Mouse (Mus musculus) neural tube, embryonic 12.5 days (tissue): ENCODE data around the gene Slc18a2. TPM values are rescaled to one million over a fixed set of nuclear protein-coding genes. Genes with fewer than 3 reads are reported as not detected.

Experiments used
- ATAC-seq: fragments of 200-750 bp; cut with Nextera tagmentation; 2 replicates; pipeline ENCODE4 v1.8.0; 2017; ENCODE audit warnings: low read depth, mild to moderate bottlenecking, moderate TSS enrichment, moderate library complexity; ENCODE audit not compliant: low FRiP score
- H3K27ac ChIP-seq: fragments of 300-500 bp; sonication (generic); 2 replicates; pipeline ENCODE4 v1.5.1; 2016
- H3K27me3 ChIP-seq: fragments of 300-500 bp; sonication (generic); replicated peaks from 2 replicates; pipeline ENCODE4 v1.6.1; 2016; ENCODE audit warnings: mild to moderate bottlenecking
- H3K36me3 ChIP-seq: fragments of 300-500 bp; sonication (generic); 2 replicates; pipeline ENCODE4 v1.6.1; 2016; ENCODE audit warnings: mild to moderate bottlenecking
- H3K4me1 ChIP-seq: fragments of 300-500 bp; sonication (generic); 2 replicates; pipeline ENCODE4 v1.6.1; 2016
- H3K4me2 ChIP-seq: fragments of 300-500 bp; sonication (generic); replicated peaks from 2 replicates; pipeline ENCODE4 v1.6.1; 2016; ENCODE audit warnings: mild to moderate bottlenecking
- H3K4me3 ChIP-seq: fragments of 300-500 bp; sonication (generic); 2 replicates; pipeline ENCODE4 v1.5.1; 2016
- H3K9ac ChIP-seq: fragments of 300-500 bp; sonication (generic); 2 replicates; pipeline ENCODE4 v1.6.1; 2016; ENCODE audit warnings: mild to moderate bottlenecking
- H3K9me3 ChIP-seq: fragments of 300-500 bp; sonication (generic); 2 replicates; pipeline ENCODE4 v1.6.1; 2016; ENCODE audit warnings: mild to moderate bottlenecking
- WGBS: fragments of 180-500 bp; shearing (Covaris S2); methylation state at CpG from one replicate; pipeline ENCODE4 v1.1.7; 2016; 5-methylcytosine and 5-hydroxymethylcytosine counted together
- polyA plus RNA-seq: library from polyadenylated mRNA; unstranded; fragments of >200 nt; fragmentation: Nextera tagmentation; extraction: Ambion mirVana; gene quantifications from 2 replicates; pipeline ENCODE4 v1.2.1, GENCODE M21; 2016

The Slc18a2 gene
- polyA plus RNA-seq, 1 experiment from 2014 or later, result 11.0 TPM

DNA sequence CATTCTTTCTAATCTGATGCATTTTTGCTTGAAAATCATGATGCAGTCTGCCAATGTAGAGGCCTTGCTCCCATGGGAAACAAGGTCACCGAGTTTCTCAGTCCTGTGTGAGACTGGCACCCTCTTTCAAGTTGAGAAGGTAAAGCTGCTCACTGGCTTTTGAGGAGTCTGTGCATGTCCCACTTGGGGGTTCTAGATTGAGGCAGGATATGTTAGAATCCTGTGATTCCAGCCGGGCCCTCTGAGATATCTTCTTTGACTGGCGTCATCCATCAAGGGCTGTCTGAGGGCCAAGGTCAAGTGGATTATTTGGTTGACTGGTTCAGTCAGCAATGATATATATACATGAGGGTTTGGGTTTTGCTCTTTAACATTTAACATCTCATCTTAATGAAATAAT, 21.3 kb downstream of the Slc18a2 start:
- Histone ChIP-seq H3K4me2 (no peak overlapping the region), H3K9ac (no peak overlapping the region), H3K36me3 (no peaks in the 10 kb centered on the region), H3K4me1 (no peaks in the 10 kb centered on the region), H3K9me3 (no peaks in the 10 kb centered on the region), H3K27me3 (no peaks in the 10 kb centered on the region), H3K27ac (no peak overlapping the region), H3K4me3 (no peak overlapping the region)
- 89% methylated on average over 3 of the region's 3 CpGs for WGBS
- ATAC-seq, result no peak

DNA sequence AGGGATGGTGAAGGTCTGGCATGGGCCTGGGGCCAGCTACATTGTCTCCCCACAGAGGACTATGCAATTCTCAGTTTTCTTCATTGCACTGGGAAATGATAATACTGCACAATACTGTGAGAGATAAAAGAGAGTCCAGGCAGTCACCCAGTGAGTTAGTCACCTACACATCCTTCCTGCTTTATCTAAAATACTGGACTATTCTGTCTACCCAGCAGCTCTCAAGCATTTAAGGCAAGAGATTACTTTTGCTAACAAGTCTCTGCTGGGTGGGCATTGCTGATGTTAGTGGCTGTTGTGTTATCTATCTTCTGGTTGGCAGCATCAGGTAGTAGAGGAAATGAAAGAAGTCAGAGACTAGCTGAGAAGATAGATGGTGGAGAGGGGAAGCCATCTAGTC, 28.3 kb downstream of the Slc18a2 start:
- no peak overlapping the region for H3K9ac ChIP-seq
- no peak for ATAC-seq
- no peak overlapping the region for H3K4me3 ChIP-seq
- no peaks in the 10 kb centered on the region for H3K9me3 ChIP-seq
- H3K4me1 ChIP-seq, result no peaks in the 10 kb centered on the region
- H3K27me3 ChIP-seq, result no peaks in the 10 kb centered on the region
- no peaks in the 10 kb centered on the region for H3K36me3 ChIP-seq
- H3K4me2 ChIP-seq, result no peak overlapping the region
- no peak overlapping the region for H3K27ac ChIP-seq

DNA sequence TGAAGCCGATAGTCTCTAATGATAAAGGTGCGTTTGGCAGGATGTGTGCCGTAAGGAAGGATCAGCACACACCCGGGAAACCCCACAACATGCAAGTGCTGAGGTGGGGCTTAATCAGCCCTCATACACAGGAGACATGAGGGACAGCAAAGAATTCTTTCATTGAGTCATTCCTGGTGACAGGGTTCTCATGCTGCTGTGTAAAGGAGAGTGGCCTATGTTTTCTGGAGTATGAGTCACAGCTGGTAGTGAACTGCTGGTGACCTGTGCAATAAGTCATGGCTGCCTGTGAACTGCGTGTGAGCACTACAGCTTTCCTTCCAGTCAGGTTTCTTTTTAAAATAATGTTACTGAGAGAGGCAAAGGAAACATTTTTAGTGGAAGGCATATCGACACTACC, 29.1 kb downstream of the Slc18a2 start:
- H3K27me3 ChIP-seq, result no peaks in the 10 kb centered on the region
- no peaks in the 10 kb centered on the region for H3K36me3 ChIP-seq
- 89% methylated on average over 6 of the region's 6 CpGs for WGBS
- ATAC-seq, result no peak
- no peak overlapping the region for H3K4me3 ChIP-seq
- H3K9me3 ChIP-seq, result no peaks in the 10 kb centered on the region
- no peak overlapping the region for H3K9ac ChIP-seq
- no peaks in the 10 kb centered on the region for H3K4me1 ChIP-seq
- H3K27ac ChIP-seq, result no peak overlapping the region
- H3K4me2 ChIP-seq, result no peak overlapping the region

DNA sequence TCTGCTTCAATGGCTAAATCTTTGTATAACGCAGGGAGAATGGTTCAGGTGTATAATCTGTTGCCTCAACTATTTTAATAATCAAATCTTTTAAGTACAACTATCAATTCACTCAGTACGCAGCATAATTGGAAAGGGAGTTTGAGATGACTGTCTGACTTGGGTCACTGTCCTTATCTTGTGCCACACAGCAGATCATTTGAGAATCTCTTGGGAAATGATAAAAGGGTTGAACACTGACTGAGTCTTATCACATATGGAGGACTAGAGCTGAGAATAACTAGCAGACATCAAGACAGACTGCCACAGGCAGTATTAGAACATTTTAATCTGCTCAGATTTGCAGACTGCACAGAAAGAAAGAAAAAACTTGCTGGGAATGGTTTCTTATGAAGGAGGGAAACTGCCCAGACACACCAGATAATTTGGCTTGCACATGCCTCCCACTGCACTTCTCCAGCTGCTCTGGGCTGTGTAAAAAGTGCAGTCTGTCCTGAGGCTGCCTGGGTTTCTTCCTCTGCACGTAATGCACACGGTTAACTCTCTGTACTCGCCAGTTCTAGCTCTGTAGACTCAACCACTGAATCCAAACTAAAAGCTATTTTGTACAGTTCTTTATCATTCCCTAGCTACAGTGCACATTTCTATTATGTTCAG, 31.6 kb downstream of the Slc18a2 start:
- no peaks in the 10 kb centered on the region for H3K9me3 ChIP-seq
- H3K4me2 ChIP-seq, result no peak overlapping the region
- no peak for ATAC-seq
- H3K27me3 ChIP-seq, result no peaks in the 10 kb centered on the region
- H3K36me3 ChIP-seq, result no peaks in the 10 kb centered on the region
- no peak overlapping the region for H3K4me3 ChIP-seq
- H3K27ac ChIP-seq, result no peak overlapping the region
- WGBS, result 89% methylated on average over 5 of the region's 5 CpGs
- H3K4me1 ChIP-seq, result no peaks in the 10 kb centered on the region
- H3K9ac ChIP-seq, result no peak overlapping the region

DNA sequence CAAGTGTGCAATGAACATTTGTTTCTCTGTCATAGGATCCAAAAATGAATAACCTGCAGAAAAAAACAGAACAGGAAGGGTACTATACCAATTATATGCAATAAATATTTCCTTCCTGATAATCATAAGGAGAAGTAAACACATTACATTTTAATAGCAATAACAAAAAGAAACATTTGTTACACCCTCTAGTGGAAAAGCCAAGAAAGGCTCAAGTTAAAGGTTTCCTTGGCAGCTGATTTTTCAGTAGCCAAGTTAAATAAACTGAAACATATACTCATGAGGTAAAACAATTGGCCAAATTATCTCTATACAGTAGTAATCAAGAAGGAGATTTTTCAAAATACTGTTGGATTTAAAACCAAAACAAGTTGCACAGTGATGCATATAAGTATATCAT, 54.6 kb downstream of the Slc18a2 start:
- Histone ChIP-seq H3K4me2 (no peak overlapping the region), H3K36me3 (no peaks in the 10 kb centered on the region), H3K27ac (no peak overlapping the region), H3K27me3 (no peaks in the 10 kb centered on the region), H3K4me1 (no peaks in the 10 kb centered on the region), H3K9me3 (no peaks in the 10 kb centered on the region), H3K4me3 (no peak overlapping the region), H3K9ac (no peak overlapping the region)
- ATAC-seq, result no peak

DNA sequence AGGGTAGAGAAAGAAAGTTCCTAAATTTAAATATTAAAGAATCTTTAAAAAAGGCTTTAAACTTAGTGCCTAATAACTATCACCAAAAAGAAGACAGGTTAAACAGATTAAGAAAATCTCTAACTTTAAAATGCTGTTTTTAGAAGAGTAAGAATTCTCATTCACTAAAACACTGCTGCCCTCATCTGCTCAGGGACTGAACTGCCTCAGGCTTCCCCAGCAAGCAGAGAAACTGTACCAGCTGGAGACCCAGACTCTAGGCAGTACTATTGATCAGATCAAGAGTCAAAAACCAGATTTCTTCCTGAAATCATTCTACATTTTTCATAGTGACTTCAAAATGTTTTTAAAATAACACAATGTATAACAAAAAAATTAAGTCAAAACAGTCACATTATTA, 55.9 kb downstream of the Slc18a2 start:
- Histone ChIP-seq H3K4me1 (no peaks in the 10 kb centered on the region), H3K36me3 (no peaks in the 10 kb centered on the region)
- ATAC-seq, result no peak

DNA sequence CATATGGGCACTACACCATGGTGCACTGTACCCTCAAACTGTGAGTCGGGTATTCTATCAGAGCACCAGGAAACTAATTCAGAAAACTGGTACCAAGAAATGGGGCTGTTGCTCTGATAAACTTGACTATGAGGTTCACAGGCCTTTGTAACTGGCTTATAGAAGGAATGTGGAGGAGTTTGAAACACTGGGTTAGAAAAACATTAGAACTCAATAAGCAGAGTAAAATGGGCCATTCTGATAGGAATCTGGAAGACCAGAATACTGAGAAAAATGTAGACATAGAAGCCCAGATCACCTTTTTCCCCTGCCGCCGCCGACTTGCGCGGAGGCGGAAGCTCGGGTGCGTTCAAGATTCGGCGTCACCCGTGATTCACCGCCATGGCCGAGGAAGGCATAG, 61.3 kb downstream of the Slc18a2 start, which contains the start of gene Rps12-ps3:
Gene Rps12-ps3 (plus strand): TSS at position 301 of the 400 bp plus-strand sequence.
- no peak within 1 kb of the TSS for H3K4me2 ChIP-seq
- WGBS, result 98% methylated on average over 14 of the region's 14 CpGs
- H3K36me3 ChIP-seq, result no peaks in the 10 kb centered on the region
- no peak within 1 kb of the TSS for H3K27ac ChIP-seq
- no peaks in the 10 kb centered on the region for H3K27me3 ChIP-seq
- H3K9ac ChIP-seq, result no peak within 1 kb of the TSS
- H3K4me1 ChIP-seq, result no peaks in the 10 kb centered on the region
- no peak for ATAC-seq
- H3K9me3 ChIP-seq, result no peaks in the 10 kb centered on the region
- H3K4me3 ChIP-seq, result no peak within 1 kb of the TSS

More for the DNA sequence above, 55.9 kb downstream of the Slc18a2 start:
- H3K27ac ChIP-seq, result no peak overlapping the region
- H3K9me3 ChIP-seq, result no peaks in the 10 kb centered on the region
- H3K9ac ChIP-seq, result no peak overlapping the region
- no peak overlapping the region for H3K4me3 ChIP-seq
- no peaks in the 10 kb centered on the region for H3K27me3 ChIP-seq
- H3K4me2 ChIP-seq, result no peak overlapping the region

DNA sequence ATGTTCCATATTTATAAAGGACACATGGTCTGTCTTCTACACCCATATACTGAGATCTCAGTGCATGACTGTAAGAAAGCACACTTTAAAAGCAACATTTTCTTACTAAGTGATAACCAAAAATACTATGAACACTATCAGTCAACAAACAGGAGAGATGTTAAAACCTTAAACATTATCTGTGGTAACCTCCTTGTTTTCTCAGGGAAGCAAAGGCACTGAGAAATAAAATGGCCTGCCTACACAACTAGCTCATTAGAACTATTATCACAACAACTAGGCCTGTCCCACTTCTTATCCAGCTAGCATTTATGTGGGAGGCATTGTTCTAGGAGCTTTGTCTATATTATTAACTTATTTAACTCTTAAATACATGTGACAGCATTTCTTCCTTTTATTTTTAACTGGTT, 70.1 kb downstream of the Slc18a2 start:
- Histone ChIP-seq H3K9ac (no peak overlapping the region), H3K27ac (no peak overlapping the region), H3K4me2 (no peak overlapping the region), H3K36me3 (no peaks in the 10 kb centered on the region), H3K27me3 (no peaks in the 10 kb centered on the region), H3K4me3 (no peak overlapping the region), H3K9me3 (no peaks in the 10 kb centered on the region), H3K4me1 (no peaks in the 10 kb centered on the region)
- ATAC-seq, result no peak

DNA sequence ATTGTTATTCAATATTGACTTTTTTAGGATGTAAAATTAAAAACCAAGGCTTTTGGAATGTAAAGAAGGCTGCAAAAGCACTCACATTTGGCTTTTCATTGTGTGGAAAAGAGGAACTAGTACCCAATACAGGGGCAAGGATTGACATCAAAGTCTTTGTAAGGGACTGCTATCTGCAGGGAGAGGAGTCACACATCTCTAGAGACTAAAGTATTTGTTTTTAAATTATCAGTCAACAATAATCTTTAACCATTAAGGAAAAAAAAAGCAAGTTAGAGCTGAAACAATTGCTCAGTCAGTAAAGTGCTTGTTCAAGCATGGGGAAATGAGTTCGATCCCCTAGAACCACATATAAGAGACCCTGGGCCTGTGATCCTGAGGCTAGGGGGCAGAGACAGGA, 76.0 kb downstream of the Slc18a2 start:
- H3K27me3 ChIP-seq, result no peaks in the 10 kb centered on the region
- ATAC-seq, result no peak
- H3K4me3 ChIP-seq, result no peak overlapping the region
- H3K9ac ChIP-seq, result no peak overlapping the region
- no peak overlapping the region for H3K27ac ChIP-seq
- WGBS, result 93% methylated on average over 1 of the region's 1 CpGs
- no peaks in the 10 kb centered on the region for H3K9me3 ChIP-seq
- no peak overlapping the region for H3K4me2 ChIP-seq
- no peaks in the 10 kb centered on the region for H3K36me3 ChIP-seq
- 0 out of 2 replicates have a peak, but pooled peaks cover 6% of the 10 kb centered on the region for H3K4me1 ChIP-seq

DNA sequence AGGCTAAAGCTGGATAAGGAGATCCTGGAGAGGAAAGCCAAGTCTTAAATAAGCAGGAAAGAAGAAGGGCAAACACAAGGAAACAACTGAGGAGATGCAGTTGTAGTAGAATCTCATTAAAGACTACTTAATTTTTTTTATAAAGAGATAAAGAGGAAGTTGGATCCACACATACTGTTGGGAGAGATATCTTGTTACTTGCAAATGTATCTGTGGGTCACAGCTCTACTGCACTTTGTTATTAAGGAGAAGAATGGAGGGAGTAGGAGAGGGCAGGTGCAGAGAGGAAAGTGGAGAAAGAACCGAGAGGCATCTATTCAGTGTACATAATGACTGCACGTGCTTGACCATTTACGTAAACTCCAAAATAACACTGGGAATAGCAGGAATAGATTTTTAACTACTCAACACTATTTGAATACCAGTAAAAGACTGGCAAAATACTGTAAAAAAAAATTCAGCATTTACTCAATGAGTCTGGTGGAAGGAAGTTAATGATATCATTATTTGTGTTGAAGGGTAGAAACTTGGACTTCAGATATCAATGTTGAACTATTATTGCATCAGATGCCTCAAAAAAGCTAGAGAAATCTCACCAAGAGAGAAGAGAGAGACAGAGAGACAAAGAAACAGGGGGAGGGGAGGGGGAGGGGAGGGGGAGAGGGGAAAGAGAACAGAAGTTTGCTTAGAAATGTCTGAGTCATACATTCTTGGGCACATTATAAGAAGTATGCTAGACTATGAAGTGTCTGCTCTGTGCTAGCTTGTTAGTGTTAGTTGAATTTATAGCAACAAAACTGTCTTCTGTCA, 77.4 kb downstream of the Slc18a2 start:
- Histone ChIP-seq H3K9ac (no peak overlapping the region), H3K4me1 (peaks cover 9% of the 10 kb centered on the region), H3K36me3 (no peaks in the 10 kb centered on the region), H3K4me3 (no peak overlapping the region), H3K9me3 (no peaks in the 10 kb centered on the region), H3K27me3 (no peaks in the 10 kb centered on the region), H3K4me2 (no peak overlapping the region), H3K27ac (no peak overlapping the region)
- WGBS, result 85% methylated on average over 3 of the region's 3 CpGs
- no peak for ATAC-seq

DNA sequence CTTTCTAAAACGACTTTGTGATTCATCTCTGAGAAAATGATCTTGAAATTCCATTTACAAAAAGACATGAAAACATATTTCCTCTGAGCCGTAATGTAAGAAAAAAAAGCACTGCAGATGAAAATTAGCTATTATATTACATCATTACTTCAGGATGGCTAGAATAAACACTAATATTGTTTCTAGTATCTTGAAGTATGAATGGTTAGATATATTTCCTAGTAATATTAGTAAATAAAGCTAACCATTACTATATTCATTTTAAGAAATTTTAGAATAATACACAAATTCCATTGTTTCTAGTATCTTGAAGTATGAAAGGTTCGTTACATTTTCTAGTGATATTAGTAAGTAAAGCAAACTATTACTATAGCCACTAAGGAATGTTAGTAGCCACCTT, 79.2 kb downstream of the Slc18a2 start:
- H3K9me3 ChIP-seq, result no peaks in the 10 kb centered on the region
- no peak overlapping the region for H3K27ac ChIP-seq
- no peaks in the 10 kb centered on the region for H3K27me3 ChIP-seq
- 87% methylated on average over 3 of the region's 3 CpGs for WGBS
- H3K4me3 ChIP-seq, result no peak overlapping the region
- no peak overlapping the region for H3K9ac ChIP-seq
- no peak overlapping the region for H3K4me2 ChIP-seq
- no peak for ATAC-seq
- H3K4me1 ChIP-seq, result peaks cover 28% of the 10 kb centered on the region
- H3K36me3 ChIP-seq, result no peaks in the 10 kb centered on the region

DNA sequence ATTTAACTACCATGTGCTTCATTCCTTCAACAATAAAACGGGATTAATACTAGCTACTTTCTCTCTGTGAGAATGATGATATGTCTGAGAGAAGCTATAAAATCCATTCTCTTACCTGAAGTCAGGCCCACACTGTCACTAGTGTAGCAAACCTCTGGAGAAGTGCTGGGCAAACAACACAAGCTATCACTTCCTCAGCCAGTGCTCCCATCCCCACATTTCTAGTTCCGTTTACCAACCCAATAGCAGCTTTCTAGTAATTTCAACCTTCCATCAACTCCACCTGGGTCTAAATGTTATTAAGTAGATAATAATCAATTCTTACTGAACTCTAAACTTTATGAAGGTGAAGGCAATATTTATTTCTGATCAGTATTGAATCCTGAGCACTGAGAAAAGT, 82.3 kb downstream of the Slc18a2 start:
- peak overlapping the region; percentile 21; the same call in 1 of the 2 replicates for H3K4me3 ChIP-seq
- H3K27ac ChIP-seq, result no peak overlapping the region
- H3K9me3 ChIP-seq, result no peaks in the 10 kb centered on the region
- H3K9ac ChIP-seq, result no peak overlapping the region
- ATAC-seq, result no peak
- peak overlapping the region; percentile 100 for H3K4me2 ChIP-seq
- no peaks in the 10 kb centered on the region for H3K27me3 ChIP-seq
- peaks cover 35% of the 10 kb centered on the region for H3K4me1 ChIP-seq
- 46% methylated on average over 2 of the region's 2 CpGs for WGBS
- no peaks in the 10 kb centered on the region for H3K36me3 ChIP-seq

DNA sequence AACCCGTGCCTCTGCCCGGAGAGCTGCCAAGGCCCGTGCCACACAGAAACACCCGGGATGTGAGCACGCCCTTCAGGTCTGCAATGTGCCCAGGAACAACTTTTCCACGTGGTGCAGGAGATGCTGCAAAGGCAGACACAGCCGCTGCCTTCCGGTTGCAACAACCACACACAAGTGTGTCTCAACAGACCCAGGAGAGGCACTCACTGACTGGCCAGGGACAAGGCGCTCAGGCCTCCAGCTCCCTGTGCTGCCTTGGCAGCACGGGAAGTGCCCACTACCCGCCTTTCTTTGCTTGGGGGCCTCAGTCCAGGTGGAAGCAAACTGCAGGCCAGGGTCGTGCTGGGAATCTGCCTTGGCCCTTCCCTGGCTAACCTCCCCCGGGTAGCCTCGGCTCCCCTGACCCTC, 83.6 kb downstream of the Slc18a2 start:
- Histone ChIP-seq H3K4me1 (peaks cover 35% of the 10 kb centered on the region), H3K9me3 (no peaks in the 10 kb centered on the region), H3K36me3 (no peaks in the 10 kb centered on the region), H3K4me2 (peak overlapping the region; percentile 100), H3K4me3 (peak overlapping the region; percentile 89), H3K27ac (no peak overlapping the region), H3K9ac (peak overlapping the region; percentile 89), H3K27me3 (no peaks in the 10 kb centered on the region)
- ATAC-seq, result no peak
- WGBS, result 2% methylated on average over 14 of the region's 14 CpGs
